Mouse (Mus musculus) left cerebral cortex, adult 2 months (tissue): ENCODE results near the gene Ptprh. TPM values are rescaled to one million over a fixed set of nuclear protein-coding genes. Genes with fewer than 3 reads are reported as not detected.

ENCODE experiments used
- DNase-seq, 2 experiments: peaks; one replicate each; pipeline ENCODE4 v3.0.0; 2021 to 2022; ENCODE audit warnings: low spot score in 2 of 2, mixed read lengths in 1 of 2; ENCODE audit errors: extremely low spot score in 1 of 2
- H3K27ac ChIP-seq: fragments of 200-600 bp; 2 replicates; pipeline ENCODE4 v1.8.1; 2022
- H3K4me3 ChIP-seq: fragments of 200-600 bp; 2 replicates; pipeline ENCODE4 v1.8.1; 2022
- CTCF ChIP-seq: fragments of 200-600 bp; IDR thresholded peaks from 2 replicates; pipeline ENCODE4 v1.8.1; 2022; ENCODE audit warnings: antibody characterized with exemption, mild to moderate bottlenecking, moderate library complexity
- intact Hi-C: fragments of 180-260 bp; cut with DNase I; formaldehyde crosslinking; loops from one replicate; pipeline ENCODE4 v1.15.1; 2025
- total RNA-seq, 2 experiments: library from RNA; stranded (reverse); gene quantifications; 2 replicates each; pipeline ENCODE4 v1.2.3; 2021

Gene Ptprh
- total RNA-seq, 2 experiments from 2014 or later: 0.35 to 0.43 TPM

- Histone ChIP-seq H3K27ac (no peak within 1 kb of the TSS), H3K4me3 (no peak within 1 kb of the TSS)
- no peak for DNase-seq
- intact Hi-C loops: no loop called here
- no peak for TF ChIP-seq CTCF
Observed at GRCm38 (mm10) chr7:4516332-4517050, 87.3 kb downstream of the Ptprh start, which contains the start of gene Tnnt1. TSS of gene Tnnt1 (minus strand) at chr7:4516382.

GRCm38 (mm10) chr7:4515853-4516252 is 88.0 kb downstream of the Ptprh start:
- no peak for DNase-seq
- no peak for TF ChIP-seq CTCF
- intact Hi-C loops: no loop called here
- no peak overlapping the region for H3K4me3 ChIP-seq
- no peak overlapping the region for H3K27ac ChIP-seq

DNA sequence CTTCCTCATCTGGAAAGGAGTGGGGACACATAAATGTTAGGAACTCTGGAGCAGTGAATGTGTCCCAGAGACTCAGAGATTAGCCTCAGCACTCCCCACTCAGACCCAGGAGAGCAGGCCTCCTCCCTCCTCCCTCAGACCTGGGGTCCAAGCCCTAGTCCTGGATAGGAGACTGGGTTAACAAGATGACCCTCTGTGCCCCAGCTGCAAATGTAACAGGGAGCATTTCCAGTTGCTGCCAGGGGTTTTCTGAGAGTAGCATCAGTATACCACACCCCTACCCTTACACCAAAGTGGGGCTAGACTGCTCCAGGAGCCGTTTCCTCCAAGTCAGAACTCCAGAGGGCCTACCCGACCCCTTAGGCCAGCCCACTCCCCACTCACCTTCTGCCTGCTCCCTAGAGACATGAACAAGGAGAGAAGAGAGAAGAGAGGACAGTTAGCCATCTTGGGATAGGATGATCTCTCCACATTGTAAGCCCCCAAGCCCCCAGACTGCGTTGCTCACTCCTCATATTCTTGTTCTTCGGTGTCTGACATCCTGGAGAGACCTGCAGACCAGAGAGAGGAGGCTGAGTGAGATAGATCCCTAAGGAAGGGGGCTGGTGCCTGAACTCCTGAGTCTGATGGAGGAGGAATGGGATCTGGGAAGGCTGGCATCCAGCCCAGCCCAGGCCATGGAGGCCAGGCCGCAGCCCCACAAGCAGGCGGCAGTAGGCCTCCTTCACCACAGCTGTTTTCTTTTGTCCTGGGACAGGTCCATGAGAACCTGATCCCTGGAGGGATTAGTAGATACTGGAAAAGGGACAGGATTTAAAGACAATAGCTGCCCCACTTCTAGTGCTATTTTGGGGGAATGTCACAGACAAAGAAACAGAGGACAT is 89.8 kb downstream of the Ptprh start:
- intact Hi-C loops: no loop called here
- no peak for DNase-seq
- Histone ChIP-seq H3K4me3 (no peak overlapping the region), H3K27ac (no peak overlapping the region)
- no peak for TF ChIP-seq CTCF

DNA sequence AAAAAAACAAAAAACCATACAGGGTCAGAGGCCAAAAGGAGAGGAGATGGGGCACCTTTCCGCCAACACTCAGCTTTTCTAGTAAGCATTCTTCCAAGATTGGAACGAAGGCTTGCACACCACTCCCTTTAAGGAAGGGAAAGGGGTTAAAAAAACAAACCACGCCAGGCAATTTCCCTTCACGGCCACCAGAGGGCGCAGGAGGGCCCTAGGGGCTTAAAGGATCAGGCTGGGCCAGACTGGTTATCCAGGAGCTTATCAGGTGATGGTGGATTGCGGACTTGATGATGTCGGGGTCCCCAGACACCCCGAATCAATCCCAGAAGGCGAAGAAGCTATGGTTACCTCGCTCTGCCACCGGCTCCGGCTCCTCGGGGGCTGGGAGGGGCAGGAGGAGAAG is 90.6 kb downstream of the Ptprh start:
- intact Hi-C loops: no loop called here
- Histone ChIP-seq H3K27ac (no peak overlapping the region), H3K4me3 (no peak overlapping the region)
- peak; percentile 91 for TF ChIP-seq CTCF
- no peak for DNase-seq

- Histone ChIP-seq H3K27ac (no peak overlapping the region), H3K4me3 (no peak overlapping the region)
- TF ChIP-seq CTCF: no peak
- intact Hi-C loops: no loop called here
- DNase-seq: no peak
Observed at GRCm38 (mm10) chr7:4511489-4512224, 92.2 kb downstream of the Ptprh start.

GRCm38 (mm10) chr7:4509863-4510608 is 93.8 kb downstream of the Ptprh start:
- peak; percentile 43 to 55 for DNase-seq
- no peak overlapping the region for H3K27ac ChIP-seq
- intact Hi-C loops: loop anchor here (10.0 kb wide), 1 partner anchor 375 kb away; the partner anchor contains the start of gene Leng8
- peak; percentile 85 for TF ChIP-seq CTCF
- no peak overlapping the region for H3K4me3 ChIP-seq

DNA sequence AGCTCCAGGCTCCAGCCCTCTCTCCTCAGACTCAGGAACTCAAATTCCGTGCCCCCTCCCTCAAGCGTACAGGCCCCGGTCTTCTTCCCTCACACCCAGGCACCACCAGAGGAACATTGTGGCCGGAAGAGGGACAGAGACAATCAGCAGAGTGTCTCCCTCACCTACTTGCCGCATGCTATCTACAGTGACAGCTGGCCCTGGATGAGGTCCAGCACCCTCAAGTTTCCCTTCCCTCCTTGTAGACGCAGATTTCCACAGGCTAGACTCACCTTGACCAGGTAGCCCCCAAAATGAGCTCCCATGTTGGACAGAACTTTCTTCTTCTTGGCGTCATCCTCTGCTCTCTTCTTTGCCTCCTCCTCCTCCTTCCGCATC is 95.1 kb downstream of the Ptprh start:
- H3K27ac ChIP-seq: no peak overlapping the region
- intact Hi-C loops: loop anchor here (10.0 kb wide), 1 partner anchor 374 kb away; the partner anchor contains the start of gene Leng8
- DNase-seq: no peak
- TF ChIP-seq CTCF: no peak
- H3K4me3 ChIP-seq: no peak overlapping the region

GRCm38 (mm10) chr7:4508062-4508738 is 95.6 kb downstream of the Ptprh start:
- peak in 1 of 2 experiments; percentile 36 for DNase-seq
- Histone ChIP-seq H3K4me3 (no peak overlapping the region), H3K27ac (no peak overlapping the region)
- TF ChIP-seq CTCF: peak; percentile 44
- intact Hi-C loops: loop anchor here (10.0 kb wide), 1 partner anchor 373 kb away; the partner anchor contains the start of gene Leng8

- DNase-seq: no peak
- no peak overlapping the region for H3K4me3 ChIP-seq
- no peak for TF ChIP-seq CTCF
- intact Hi-C loops: loop anchor here (10.0 kb wide), 1 partner anchor 372 kb away; the partner anchor contains the start of gene Leng8
- H3K27ac ChIP-seq: no peak overlapping the region
Observed at GRCm38 (mm10) chr7:4507220-4507619, 96.6 kb downstream of the Ptprh start.

- Histone ChIP-seq H3K27ac (no peak overlapping the region), H3K4me3 (no peak overlapping the region)
- no peak for DNase-seq
- intact Hi-C loops: loop anchor here (5.0 to 10.0 kb wide), 2 partner anchors 370 to 557 kb away; partner anchors contain the start of genes Leng8 and U2af2
- no peak for TF ChIP-seq CTCF
Observed at GRCm38 (mm10) chr7:4504646-4505435, 99.0 kb downstream of the Ptprh start.
